Mouse (Mus musculus) urinary bladder, postnatal 10 days (tissue): ENCODE measurements around the gene Ppp1r27.
"Not testable (repeated sequence)": the region's sequence is repeated elsewhere in the genome, so short reads cannot be mapped to it uniquely, and the experiment has no call there.

ENCODE experiments used
- DNase-seq: peaks from one replicate; pipeline ENCODE4 v3.0.0; 2022; ENCODE audit warnings: low spot score

Gene Ppp1r27

GRCm38 (mm10) chr11:120550810-120551440 lies at the start of gene Ppp1r27:
Ppp1r27 (minus strand) TSS chr11:120551132.
- no peak for DNase-seq

GRCm38 (mm10) chr11:120600716-120601115 lies 49.8 kb upstream of the Ppp1r27 start:
- DNase-seq, result no peak

GRCm38 (mm10) chr11:120598990-120599549 lies 48.1 kb upstream of the Ppp1r27 start:
- no peak for DNase-seq

- peak; percentile 77 for DNase-seq
Observed at GRCm38 (mm10) chr11:120598283-120598989, 47.5 kb upstream of the Ppp1r27 start, which contains the start of the genes Alyref and Anapc11. Alyref (minus strand) TSS chr11:120598365. Anapc11 (plus strand) TSS chr11:120598421.

- no peak for DNase-seq
Observed at GRCm38 (mm10) chr11:120597240-120598235, 46.6 kb upstream of the Ppp1r27 start.

GRCm38 (mm10) chr11:120588531-120588930 lies 37.6 kb upstream of the Ppp1r27 start:
- DNase-seq, result no peak

GRCm38 (mm10) chr11:120583937-120584336 lies 33.0 kb upstream of the Ppp1r27 start:
- DNase-seq, result no peak

- DNase-seq, result not testable (repeated sequence)
Observed at GRCm38 (mm10) chr11:120582982-120583293, 32.0 kb upstream of the Ppp1r27 start.

- DNase-seq, result no peak
Observed at GRCm38 (mm10) chr11:120582268-120582981, 31.5 kb upstream of the Ppp1r27 start.

GRCm38 (mm10) chr11:120581490-120582267 lies 30.7 kb upstream of the Ppp1r27 start, which contains the start of gene Arhgdia:
Arhgdia (minus strand) TSS chr11:120581624.
- DNase-seq, result peak; percentile 65

- no peak for DNase-seq
Observed at GRCm38 (mm10) chr11:120580871-120581331, 30.0 kb upstream of the Ppp1r27 start.

GRCm38 (mm10) chr11:120580190-120580589 lies 29.3 kb upstream of the Ppp1r27 start:
- no peak for DNase-seq

GRCm38 (mm10) chr11:120579316-120580107 lies 28.6 kb upstream of the Ppp1r27 start:
- no peak for DNase-seq

- DNase-seq, result no peak
Observed at GRCm38 (mm10) chr11:120578694-120579243, 27.8 kb upstream of the Ppp1r27 start.

- DNase-seq, result no peak
Observed at GRCm38 (mm10) chr11:120578024-120578693, 27.2 kb upstream of the Ppp1r27 start.

- DNase-seq, result no peak
Observed at GRCm38 (mm10) chr11:120577211-120578023, 26.5 kb upstream of the Ppp1r27 start.

- DNase-seq, result no peak
Observed at GRCm38 (mm10) chr11:120576365-120576981, 25.5 kb upstream of the Ppp1r27 start.
